Comparison of ENCODE assay signal across 8 mouse cellular contexts in genomic region chr16:23271746-23272520, GRCm38 (mm10). TPM values are rescaled to one million over a fixed set of nuclear protein-coding genes. Genes with fewer than 3 reads are reported as not detected.
DNase-seq lines count a peak whose midpoint lies in the region.

No protein-coding gene starts in this region.

- peak; percentile 67 for DNase-seq in adrenal gland, adult 2 months
- no peak for DNase-seq in adrenal gland, postnatal 25 days
- DNase-seq in kidney, postnatal 36 days = peak; percentile 18 to 23
- no peak for DNase-seq in kidney, postnatal 14 days
- DNase-seq in 3T3-L1 (ENCODE audit: low read depth, low spot score) = peak; percentile 84
- DNase-seq in heart, postnatal 4 days = peak; percentile 43
- DNase-seq in right cerebral cortex, postnatal 36 days (ENCODE audit: low spot score in 2 of 2) = no peak
- DNase-seq in cerebellum, postnatal 14 days = no peak

RNA-seq across cellular contexts. Expression of gene St6gal1, which starts 47.4 kb away (rescaled TPM):
- 10 to 100 TPM; 32.2 to 49.5 TPM for total RNA-seq in adrenal gland, adult 2 months (2021)
- 23.1 and 24.2 TPM in 2 replicates for polyA plus RNA-seq in adrenal gland, adult 2 months (2012; rRNA removed)
- 48.4 and 50.5 TPM in 2 replicates for total RNA-seq in adrenal gland, postnatal 25 days (2021)
- total RNA-seq in heart, postnatal 4 days (2021) = 10 to 100 TPM; 19.8 to 20.3 TPM

Comparison
In these comparisons a context has a peak if more than half of its experiments do, and no peak if none do; other contexts are left out.
1. DNase-seq: peak in adrenal gland, adult 2 months (single experiment), kidney, postnatal 36 days (2 of 2), 3T3-L1 (single experiment) and heart, postnatal 4 days (single experiment); none in adrenal gland, postnatal 25 days (single experiment), kidney, postnatal 14 days (single experiment), right cerebral cortex, postnatal 36 days (0 of 2) and cerebellum, postnatal 14 days (0 of 2).